Mouse (Mus musculus): ENCODE data around the gene Gpr88.

DNA sequence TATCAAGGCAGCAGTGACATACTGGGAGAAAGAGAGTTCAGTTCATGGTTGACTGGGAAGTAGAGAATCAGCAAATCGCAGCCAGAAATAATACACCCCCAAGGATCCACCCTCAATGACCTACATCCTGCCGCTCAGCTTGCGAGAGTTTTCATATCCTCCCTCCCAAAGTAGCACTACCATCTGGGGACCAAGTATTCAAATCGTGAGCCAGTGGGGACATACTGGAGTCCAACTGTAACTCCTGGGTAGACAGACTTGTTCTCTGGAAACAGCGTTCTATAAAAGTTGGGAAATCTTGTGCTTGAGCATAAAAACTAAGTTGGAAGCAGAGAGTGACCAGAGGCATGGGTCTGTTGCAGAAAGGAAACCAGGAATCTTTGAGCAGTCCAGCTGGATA lies 20.5 kb downstream of the Gpr88 start:
- no peak for TF ChIP-seq CTCF (IDR thresholded peaks at IDR 0.05; ENCODE audit: control insufficient read depth, insufficient read depth, insufficient replicate concordance, low read depth, low read length)
- TF ChIP-seq POLR2A (IDR thresholded peaks at IDR 0.05; ENCODE audit: control insufficient read depth, low read depth, low read length): no peak

Measured in testis, adult 2 months (tissue).